Mouse (Mus musculus) embryo, embryonic 10 days (tissue): ENCODE data around the gene Clec4g.
A peak's percentile ranks its signal among the peaks of the same experiment; 100 is the strongest.
"Not testable (repeated sequence)": the region's sequence is repeated elsewhere in the genome, so short reads cannot be mapped to it uniquely, and the experiment has no call there.

Experiments used
- DNase-seq: peaks from one replicate; pipeline ENCODE4 v3.0.0-alpha.2; 2015; ENCODE audit warnings: low spot score

Clec4g gene

DNA sequence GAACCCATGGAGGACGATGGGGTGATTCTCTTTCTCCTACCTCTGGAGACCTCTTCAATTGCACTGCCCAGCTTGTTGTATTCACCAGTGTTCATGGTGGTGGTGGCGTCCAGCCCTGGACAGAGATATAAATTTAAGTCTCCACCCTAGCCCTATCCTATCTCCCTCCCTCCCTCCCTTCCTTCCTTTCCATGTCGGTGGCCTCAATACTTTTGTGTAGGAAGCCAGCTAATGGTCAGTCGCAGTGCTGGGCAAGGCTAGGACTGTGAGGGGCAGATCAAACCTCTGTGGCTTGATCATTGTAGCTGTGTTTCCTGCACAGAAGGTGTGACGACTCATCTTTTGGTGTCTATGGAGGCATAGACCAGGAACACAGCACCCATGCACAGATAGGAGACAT, at the start of gene Clec4g:
Gene Clec4g, minus strand, starts transcription at position 101 of the 400 bp plus-strand sequence.
- DNase-seq, result no peak

DNA sequence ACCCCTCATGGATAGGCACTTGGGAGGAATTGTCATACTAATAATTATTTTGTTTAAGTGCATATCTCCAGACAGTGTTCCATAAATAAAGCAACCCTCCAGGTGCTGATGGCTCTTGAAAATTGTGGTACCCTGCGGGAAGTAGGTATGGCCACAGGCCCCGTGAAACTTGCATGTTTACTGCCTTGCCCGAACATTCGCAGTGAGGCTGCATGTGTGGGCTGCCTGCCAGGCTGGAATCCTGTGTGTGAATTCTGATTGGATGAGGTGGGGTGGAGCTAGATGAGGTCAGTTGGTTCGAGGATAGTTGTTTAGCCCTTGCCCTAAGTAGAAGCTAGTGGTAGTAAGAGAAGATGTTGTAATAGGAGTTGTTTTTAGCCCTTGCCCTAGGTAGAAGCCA, 48.2 kb upstream of the Clec4g start:
- not testable (repeated sequence) for DNase-seq

DNA sequence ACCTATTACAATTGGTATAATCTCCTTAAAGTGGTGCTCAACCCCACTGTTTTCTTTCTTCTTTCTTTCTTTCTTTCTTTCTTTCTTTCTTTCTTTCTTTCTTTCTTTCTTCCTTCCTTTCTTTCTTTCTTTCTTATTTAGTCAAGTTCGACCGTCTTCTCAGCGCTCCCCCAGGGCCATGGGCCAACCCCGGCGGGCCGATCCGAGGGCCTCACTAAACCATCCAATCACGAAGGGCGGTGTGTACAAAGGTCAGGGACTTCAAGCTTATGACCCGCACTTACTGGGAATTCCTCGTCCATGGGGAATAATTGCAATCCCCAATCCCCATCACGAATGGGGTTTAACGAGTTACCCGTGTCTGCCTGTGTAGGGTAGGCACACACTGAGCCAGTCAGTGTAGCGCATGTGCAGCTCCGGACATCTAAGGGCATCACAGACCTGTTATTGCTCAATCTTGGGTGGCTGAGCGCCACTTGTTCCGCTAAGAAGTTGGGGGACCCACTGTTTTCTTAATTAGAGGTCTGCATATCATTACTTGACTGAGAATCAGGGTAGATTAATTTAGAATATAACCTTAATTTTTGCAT, 33.9 kb upstream of the Clec4g start:
- peak; percentile 91 for DNase-seq

DNA sequence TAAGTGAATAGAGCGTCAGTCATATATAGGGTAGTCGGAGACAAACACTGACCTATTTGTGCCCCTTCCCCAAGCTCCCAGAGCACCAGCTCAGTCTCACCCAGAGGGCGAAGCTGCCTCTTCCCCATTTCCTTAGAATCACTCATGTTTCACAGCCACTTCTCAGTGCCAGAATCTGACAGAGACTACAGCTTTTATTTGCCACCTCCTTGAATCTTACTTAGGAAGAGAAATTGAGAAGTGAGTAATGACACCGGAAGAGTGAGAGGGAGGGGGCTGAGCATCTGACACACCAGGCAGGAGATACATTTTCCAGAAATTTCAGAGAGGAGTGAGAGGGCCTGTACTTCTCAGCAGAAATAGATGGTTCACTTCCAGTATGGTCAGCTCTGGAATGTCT, 28.3 kb upstream of the Clec4g start, which contains the start of gene Cd209a:
Gene Cd209a, minus strand, starts transcription at position 224 of the 400 bp plus-strand sequence.
- no peak for DNase-seq

DNA sequence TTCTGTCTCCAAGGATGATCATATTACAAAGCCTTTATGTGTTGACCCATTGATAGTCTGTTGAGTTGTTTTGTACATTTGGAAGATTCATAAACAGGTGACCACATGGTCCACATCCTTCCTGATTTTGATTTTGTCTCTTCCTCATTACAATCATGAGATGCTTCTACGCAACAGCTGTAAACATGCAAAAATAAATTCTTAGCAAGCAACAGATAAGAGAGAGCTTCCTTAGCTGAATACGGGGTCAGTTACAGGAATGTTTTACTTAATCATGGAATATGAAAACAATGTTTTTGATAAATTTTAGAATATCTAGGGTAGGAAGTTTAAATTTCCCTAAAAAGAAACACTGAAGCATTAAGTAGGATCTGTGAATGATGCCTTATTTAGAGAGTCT, 16.5 kb upstream of the Clec4g start:
- DNase-seq, result no peak

DNA sequence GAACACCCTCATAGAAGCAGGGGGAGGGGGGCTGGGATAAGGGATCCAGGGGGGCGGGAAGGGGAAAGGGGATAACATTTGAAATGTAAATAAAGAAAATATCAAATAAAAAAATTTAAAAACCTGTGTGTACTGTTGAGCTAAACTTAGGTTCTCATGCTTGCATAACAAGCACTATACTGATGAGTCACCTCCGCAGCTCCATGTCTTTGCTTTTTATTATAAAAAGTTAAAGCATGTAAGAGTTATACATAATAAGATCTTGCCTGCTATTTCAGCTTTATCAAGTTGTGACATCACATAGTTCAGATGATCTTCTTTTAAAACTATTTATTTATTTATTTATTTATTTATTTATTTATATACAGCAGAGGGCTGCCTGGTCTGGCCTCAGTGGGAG, 15.1 kb upstream of the Clec4g start:
- no peak for DNase-seq

DNA sequence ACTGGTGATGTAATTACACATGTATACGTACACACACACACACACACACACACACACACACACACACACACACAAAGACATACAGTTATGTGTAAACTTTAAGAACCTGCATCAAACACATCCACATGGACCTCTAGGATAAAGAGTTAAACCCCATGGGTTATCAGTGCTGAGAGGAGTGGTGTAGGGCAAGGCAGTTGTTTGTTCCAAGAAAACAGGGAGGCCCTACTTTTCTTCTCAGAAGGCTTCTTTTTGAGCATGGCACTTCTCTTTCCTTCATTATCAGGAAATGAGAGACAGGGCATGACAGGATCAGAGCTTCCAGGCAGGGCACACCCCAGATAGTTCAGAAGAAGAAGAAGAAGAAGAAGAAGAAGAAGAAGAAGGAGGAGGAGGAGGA, 13.6 kb upstream of the Clec4g start:
- DNase-seq, result no peak

DNA sequence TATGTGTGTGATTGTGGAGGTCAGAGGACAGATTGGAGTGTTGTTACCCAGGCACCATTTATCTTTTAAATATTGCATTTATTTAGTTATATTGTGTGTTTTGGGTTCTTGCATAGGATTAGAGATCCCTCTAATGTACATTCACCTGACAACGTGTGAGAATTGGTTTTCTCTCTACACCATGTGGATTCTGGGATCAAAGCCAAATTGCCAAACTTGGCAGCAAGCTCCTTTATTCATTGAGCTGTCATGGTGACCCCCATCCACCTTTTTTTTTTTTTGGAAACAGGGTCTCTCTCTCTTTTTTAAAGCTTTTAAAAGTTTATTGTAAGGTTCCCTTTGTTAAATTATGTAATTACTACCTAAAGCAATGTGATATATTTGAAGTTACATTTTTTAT, 590 bp upstream of the Clec4g start:
- no peak for DNase-seq

DNA sequence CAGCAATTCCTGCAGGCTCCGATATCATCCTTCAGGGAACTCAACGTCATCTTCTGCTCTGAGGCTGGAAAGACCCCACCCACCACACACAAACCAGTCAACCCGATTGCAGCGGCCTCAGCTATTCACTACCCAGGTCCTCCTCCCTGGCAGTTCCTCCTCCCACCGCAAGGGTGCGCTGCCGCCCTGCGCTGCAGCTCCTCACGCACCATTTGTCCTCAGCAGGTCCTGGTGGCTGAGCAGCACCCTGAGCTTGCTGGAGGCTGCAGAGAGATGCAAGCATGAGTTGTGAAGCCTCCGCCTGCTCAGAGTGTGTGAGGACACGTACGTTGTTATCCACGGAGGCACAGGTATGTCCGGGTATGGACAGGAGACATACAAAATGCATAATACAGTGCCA, 1.9 kb downstream of the Clec4g start:
- peak; percentile 86 for DNase-seq

DNA sequence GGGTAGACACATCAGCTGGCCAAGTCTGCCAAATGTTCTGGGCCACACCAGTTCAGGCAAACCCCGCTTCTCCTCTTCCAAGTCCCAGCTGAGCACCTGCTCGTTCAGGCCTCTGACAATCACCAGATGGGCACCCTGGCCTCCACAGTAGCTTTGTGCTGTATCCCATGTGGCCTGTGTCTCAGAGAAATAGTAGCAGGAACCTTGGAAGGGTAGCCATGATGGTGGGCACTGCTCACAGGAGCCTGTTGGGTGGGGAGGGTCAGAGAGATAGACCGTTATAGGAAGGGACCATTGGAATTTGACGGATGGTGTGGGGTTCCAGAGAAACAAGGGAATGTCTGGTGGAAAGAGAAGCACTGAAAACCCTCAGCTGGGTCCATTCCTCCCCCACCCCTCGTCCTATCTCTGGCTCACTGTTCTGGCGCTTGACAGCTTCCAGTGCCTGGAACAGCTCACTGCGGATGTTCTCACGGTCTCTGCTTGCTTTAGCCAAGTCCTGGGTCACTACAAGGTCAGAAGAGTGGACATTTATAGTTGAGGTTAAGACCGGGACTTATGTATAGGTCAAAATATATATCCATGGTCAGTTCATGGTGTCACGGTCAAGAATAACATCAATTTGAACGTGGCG, 3.0 kb downstream of the Clec4g start:
- DNase-seq, result no peak

DNA sequence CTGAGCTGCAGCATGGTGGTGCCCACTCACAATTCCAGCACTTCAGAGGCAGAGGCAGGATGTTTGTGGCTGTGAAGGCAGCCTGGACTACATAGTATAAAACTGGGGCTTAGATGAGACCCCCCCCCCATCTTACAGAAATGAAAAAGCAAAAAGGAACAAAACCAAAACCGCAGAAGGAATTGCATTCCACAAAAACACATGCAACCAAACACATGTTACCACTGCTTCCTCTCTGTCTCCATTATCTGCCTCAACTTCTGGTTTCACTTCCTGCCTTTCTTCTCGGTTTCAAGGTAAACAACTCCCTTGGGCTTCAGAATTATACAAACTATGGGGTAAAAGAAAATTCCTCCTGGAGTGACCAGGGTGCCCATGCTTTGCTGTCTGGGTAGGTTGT, 8.8 kb downstream of the Clec4g start:
- no peak for DNase-seq

DNA sequence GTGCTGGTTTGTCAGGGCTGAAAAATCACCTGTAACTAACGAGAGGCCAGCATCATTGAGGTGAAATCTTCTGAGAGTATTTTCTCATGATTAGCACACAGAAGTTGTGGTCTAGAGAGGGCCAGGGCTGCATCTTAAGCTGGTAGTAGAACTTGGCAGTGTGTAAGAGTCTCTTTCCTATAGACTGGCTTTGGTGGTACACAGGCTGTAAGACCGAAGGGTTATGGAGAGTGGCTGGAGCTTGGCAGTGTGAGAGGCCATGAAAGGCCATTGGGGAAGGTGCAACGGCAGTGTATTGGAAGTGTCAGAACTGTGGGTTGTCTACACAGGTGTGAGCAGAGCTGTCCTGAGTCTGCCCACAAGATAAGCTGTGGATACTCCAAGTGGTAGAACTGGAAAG, 10.1 kb downstream of the Clec4g start:
- no peak for DNase-seq

DNA sequence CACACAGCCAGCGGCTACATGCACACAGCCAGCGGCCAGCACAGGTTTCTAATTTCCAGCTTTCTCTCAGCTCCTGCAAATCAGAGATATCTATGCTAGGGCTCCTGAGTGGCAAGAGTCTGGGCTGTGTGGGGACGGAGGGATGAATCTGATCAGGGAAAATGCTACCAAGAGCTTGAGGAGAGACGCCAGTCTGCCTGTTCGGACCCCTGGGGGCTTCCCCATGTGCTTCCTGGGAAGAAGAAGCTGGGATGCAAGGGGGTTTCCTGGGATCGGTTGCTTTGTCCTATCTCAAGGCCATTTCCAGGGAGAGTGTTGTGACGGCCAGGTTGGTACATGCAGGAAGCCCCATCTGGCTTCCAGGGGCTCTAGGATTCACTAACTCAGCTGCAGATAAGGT, 12.8 kb downstream of the Clec4g start:
- DNase-seq, result no peak

DNA sequence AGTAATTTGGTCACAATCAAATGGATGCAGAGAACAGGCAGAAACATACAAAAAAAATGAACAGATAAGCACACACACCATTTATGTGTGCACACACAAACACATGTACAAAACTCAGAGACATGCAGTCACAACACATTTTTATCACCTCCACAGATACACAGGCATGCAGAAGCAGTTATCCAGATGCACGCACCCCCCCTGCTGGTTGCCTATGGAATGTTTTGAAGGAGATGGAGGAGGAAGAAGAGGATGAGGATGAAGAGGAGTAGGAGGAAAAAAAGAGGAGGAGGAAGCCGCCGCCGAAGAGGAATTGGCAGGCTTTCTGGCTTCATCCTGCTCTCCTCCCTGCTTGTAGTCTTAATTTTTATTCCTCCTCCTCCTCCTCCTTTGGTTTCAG, 14.7 kb downstream of the Clec4g start:
- DNase-seq, result no peak

DNA sequence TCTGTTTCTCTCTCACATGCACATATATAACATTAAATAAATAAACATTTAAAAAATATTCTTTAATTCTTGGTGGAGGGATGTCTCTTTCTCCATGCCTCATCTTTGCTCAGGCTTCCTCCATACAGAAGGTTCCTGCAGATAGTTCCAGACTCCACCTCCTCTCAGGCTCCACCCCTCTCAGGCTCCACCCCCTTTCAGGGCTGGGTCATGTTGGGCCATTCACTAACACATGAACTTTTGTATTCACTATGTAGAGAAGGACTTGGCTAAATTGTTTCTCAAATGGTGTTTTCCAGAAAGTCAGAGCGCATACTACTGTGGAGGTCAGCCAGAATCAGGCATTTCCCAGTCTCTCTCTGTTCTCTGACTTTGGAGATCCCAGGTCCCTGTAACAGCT, 19.0 kb downstream of the Clec4g start:
- no peak for DNase-seq

DNA sequence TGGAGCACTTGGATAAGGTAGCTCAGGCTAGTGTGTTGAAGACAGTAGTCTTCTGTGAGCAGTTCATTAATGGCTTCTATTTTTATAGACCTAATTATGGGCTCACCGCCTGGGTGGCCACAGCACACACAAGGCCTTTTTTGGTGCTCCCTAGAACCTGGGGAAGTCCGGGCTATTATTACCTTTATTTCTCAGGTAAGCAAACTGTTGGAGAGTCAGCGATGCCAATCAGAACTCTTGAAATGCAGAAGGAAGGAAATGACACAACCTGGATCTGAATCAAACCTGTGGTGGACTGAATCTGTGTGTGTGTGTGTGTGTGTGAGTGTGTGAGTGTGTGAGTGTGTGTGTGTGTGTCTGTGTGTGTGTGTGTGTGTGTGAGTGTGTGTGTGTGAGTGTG, 26.3 kb downstream of the Clec4g start, which contains the start of gene Fcer2a:
Gene Fcer2a, minus strand, starts transcription at position 55 of the 400 bp plus-strand sequence.
- no peak for DNase-seq

DNA sequence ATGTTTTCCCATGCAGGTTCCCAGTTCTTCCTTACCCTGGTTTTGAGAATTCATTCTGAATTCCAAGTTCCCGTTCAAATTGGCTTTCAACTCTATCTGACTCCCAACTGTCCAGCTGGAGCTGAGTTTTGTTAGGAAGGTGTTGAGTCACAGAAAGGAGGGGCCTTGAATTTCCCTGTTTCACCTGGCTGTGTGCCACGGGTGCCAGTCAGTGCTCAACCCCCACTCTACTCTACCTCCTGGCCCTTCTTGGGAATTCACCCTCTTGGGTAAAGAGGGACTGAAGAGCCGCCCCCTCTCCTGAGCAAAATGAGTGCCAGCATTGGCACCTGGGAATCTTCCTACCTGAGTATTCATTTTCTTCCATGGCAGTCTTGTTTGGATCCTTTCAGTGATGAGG, 29.7 kb downstream of the Clec4g start:
- no peak for DNase-seq

DNA sequence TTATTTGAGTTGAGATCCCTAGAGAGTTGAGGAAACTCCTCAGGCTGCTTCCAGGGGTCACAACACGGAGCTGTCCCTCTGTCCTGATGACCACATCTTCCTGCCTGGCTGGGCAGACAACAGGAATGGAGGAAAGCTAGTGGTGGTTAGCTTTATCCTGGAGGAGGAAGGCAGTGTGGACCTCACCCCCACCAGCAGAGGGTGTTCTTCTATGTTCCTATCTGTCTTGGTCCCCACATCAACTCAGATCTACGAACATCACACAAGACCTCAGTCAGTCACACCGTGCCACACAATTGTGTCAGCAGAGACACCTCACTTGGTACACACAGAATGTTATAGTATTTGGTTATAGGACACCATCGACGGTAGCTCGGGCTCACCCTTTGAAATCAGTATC, 32.9 kb downstream of the Clec4g start:
- DNase-seq, result no peak

DNA sequence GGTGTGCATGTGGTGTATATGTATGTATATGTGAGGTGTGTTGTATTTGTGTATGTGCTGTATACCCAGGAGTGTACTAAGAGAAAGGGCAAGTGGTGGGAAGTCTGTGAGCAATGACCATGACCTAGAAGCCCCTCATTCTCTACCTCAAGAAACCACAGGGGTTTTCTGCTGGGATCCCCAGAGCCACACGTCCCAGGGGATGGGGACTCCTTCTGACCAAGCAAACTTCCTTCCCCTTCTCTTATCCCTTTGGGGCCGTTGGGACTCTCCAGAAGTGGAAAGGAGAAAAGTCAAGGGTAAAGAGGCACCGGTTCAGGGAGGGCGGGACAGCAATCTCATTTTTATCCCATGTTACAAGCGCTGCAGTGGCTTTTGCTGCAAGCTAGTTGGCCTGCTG, 35.0 kb downstream of the Clec4g start:
- DNase-seq, result no peak

DNA sequence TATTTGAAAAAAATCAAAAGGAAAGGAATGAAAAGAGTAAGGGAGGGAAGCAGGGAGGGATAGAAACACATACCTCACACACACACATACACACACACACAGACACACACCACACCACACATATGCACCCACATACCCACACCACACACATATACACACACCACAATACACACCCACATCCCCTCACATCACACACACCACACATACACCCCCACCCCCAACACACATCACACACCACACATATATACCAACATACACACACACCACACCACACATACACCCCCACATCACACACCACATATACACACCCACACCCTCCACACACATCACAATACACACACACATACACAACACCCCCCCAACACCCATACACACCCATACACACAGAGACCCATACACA, 35.9 kb downstream of the Clec4g start:
- no peak for DNase-seq

DNA sequence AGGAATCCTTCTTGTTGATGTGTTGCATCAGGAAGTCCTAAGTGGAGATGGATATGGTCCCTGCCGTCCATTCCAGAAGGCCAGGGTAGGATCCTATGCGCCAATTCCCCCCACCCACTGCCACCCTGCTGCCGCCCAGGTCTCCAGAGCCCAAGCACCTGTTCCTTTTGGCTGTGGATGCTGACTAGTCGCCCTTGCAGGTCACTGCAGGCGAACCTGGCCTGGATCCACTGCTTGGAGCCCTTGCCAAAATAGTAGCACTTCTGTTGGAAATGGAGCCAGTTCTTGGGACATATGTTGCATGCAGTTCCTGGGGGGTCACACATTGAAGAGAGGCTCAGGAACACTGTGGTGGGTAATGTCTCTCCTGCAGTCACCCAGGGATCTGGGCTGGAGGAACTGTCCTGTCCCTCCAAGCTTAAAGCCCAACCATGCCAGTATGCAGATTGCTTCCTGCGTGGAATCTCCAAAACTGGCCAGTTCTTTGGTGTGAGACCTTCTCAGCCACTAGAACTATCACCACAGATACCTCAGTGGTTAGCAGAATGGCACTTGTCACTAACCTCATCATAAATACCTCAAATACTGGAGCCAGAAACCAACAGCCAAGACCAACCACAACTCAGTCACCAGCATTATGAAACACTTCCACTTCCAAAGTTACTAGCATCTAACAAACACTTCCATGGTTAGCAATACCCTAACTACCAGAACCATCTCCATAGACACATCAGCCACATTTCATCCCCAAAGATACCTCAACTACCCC, 36.9 kb downstream of the Clec4g start:
- no peak for DNase-seq

DNA sequence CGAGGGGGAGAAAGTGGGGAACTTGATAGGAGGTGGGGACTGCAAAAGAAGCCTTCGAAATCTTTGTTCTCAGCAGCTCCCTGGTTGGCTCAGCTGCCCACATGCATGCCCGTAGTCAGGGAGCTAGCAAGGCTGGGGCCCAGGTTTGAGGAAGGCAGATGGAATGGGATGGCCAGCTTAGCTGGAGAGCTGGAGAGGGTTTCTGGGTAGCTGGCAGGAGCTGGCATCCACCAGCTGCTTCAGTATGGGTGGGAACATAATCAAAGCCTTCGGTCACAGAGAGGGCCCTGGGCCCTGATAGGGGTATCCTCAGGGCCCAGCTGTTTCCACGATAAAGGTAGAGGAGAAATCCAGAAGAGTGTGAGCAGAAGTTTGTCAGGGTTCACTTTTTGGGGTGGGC, 38.0 kb downstream of the Clec4g start:
- no peak for DNase-seq

DNA sequence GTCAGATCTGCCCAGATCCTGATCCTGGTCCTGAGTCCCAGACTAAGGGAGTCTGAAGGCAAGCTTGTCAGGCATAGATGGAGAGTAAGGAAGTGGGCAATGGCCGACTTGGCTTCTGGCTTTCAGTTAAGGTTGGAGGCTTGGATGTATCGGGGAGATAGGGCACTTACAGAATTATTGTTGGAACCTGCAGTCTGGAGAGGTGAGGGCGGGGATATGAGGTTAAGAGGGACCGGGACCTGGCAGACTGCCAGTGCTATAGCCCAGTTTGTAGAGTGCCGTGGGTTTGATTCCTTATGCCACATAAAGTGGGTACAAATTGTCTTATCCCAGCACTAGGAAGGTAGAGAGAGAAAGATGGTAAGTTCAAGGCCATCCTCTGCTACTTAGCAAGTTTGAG, 40.8 kb downstream of the Clec4g start:
- DNase-seq, result no peak
